Mouse (Mus musculus) heart, postnatal 10 days (tissue): Measurements from ENCODE around the gene Kcnh4. TPM values are rescaled to one million over a fixed set of nuclear protein-coding genes. Genes with fewer than 3 reads are reported as not detected.

Experiments used
- total RNA-seq, 2 experiments: library from RNA; stranded (reverse); gene quantifications; 2 replicates each; pipeline ENCODE4 v1.2.3; 2021

The Kcnh4 gene
- total RNA-seq, 2 experiments from 2014 or later, result not detected

Other genes starting within 250 kb of the Kcnh4 start
- 10 to 100 TPM; 47.8 to 51.1 TPM for gene Acly, start 231.9 kb downstream of the Kcnh4 start, total RNA-seq
- under 1 TPM; 0.17 to 0.38 TPM for gene Ttc25, start 214.3 kb downstream of the Kcnh4 start, total RNA-seq
- 1 to 10 TPM; 6.1 to 7.1 TPM for gene Cnp, start 185.0 kb downstream of the Kcnh4 start, total RNA-seq
- 10 to 100 TPM; 53.7 to 63.9 TPM for gene Nkiras2, start 140.7 kb downstream of the Kcnh4 start, total RNA-seq
- 100 to 1,000 TPM; 199 to 207 TPM for gene Dnajc7, start 139.8 kb downstream of the Kcnh4 start, total RNA-seq
- under 1 TPM; 0.30 to 0.65 TPM for gene Zfp385c, start 67.5 kb downstream of the Kcnh4 start, total RNA-seq
- gene Dhx58, start 55.7 kb downstream of the Kcnh4 start, total RNA-seq, result under 1 TPM; 0.42 to 0.50 TPM
- gene Kat2a, start 47.5 kb downstream of the Kcnh4 start, total RNA-seq, result 10 to 100 TPM; 16.1 to 16.6 TPM
- not detected for gene Hspb9, start 46.1 kb downstream of the Kcnh4 start, total RNA-seq
- gene Rab5c, start 21.7 kb downstream of the Kcnh4 start, total RNA-seq, result 10 to 100 TPM; 85.3 to 97.8 TPM
- gene Hcrt, start 3.0 kb upstream of the Kcnh4 start, total RNA-seq, result not detected
- 10 to 100 TPM; 10.4 to 12.6 TPM for gene Ghdc, start 11.0 kb upstream of the Kcnh4 start, total RNA-seq
- 10 to 100 TPM; 52.1 to 58.6 TPM for gene Stat5b, start 90.8 kb upstream of the Kcnh4 start, total RNA-seq
- 10 to 100 TPM; 22.9 to 26.9 TPM for gene Stat5a, start 99.4 kb upstream of the Kcnh4 start, total RNA-seq
- 100 to 1,000 TPM; 110 to 117 TPM for gene Stat3, start 179.6 kb upstream of the Kcnh4 start, total RNA-seq
- gene Cavin1, start 210.9 kb upstream of the Kcnh4 start, total RNA-seq, result 100 to 1,000 TPM; 462 to 471 TPM
- 10 to 100 TPM; 89.6 to 93.8 TPM for gene Atp6v0a1, start 249.5 kb upstream of the Kcnh4 start, total RNA-seq